In genomic region chr5:90373708-90374107, GRCm38 (mm10) we compare ENCODE assay signal across 15 mouse cellular contexts.
"Had no signal": no experiment of that assay in that cellular context is flagged by ENCODE, and none has a peak within 500 bp of the region (broad histone marks: within the 10 kb centered on the region; RNA-seq: fewer than 3 reads in every experiment).

No protein-coding gene starts in this region.

- H3K36me3 ChIP-seq: neural tube, embryonic 15.5 days; stomach, embryonic 15.5 days had no signal

- H3K9me3 ChIP-seq: neural tube, embryonic 15.5 days; stomach, embryonic 15.5 days had no signal

- H3K9ac ChIP-seq: neural tube, embryonic 15.5 days; stomach, embryonic 15.5 days had no signal

- H3K4me1 ChIP-seq: neural tube, embryonic 15.5 days; stomach, embryonic 15.5 days had no signal

- H3K4me3 ChIP-seq: neural tube, embryonic 15.5 days; stomach, embryonic 15.5 days had no signal

- H3K27ac ChIP-seq: neural tube, embryonic 15.5 days; stomach, embryonic 15.5 days; stomach, postnatal 0 days had no signal

- DNase-seq: retina, postnatal 1 day; right cerebral cortex, adult 18-20 months; right cerebral cortex, postnatal 14 days; right cerebral cortex, postnatal 25 days; right cerebral cortex, postnatal 4 days; spleen, adult 18-20 months; thymus, adult 18-20 months; thymus, adult 2 months; thymus, postnatal 14 days; thymus, postnatal 25 days; thymus, postnatal 36 days; thymus, postnatal 4 days had no signal

- H3K4me2 ChIP-seq: neural tube, embryonic 15.5 days; stomach, embryonic 15.5 days had no signal

- H3K27me3 ChIP-seq: neural tube, embryonic 15.5 days; stomach, embryonic 15.5 days had no signal
